In the genomic region with DNA sequence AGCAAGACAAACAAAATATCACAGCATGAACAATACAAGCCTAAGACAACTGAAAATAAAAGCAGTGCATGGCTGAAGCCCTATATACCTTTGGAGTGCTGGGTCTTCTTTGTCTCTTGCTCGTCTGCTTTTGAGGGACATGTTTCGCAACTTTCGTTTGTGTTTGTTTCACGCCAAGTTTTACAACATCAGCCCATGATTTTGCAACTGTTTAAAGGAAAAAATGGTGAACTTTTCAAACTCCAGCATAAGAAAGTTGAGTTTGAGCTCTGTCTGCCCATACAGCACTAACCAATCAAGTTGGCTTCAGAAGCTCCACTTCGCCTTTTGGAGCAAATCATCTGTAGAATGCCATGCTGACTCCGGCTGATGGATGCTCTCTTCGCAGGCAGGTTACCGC, we compare ENCODE assay signal across 12 mouse cellular contexts.
"Had no signal": no experiment of that assay in that cellular context is flagged by ENCODE, and none has a peak within 500 bp of the region (broad histone marks: within the 10 kb centered on the region; RNA-seq: fewer than 3 reads in every experiment).

No protein-coding gene starts in this region.

- ATAC-seq: midbrain, embryonic 13.5 days had no signal

- H3K4me1 ChIP-seq: limb, embryonic 13.5 days; lung, embryonic 15.5 days; midbrain, embryonic 13.5 days; stomach, embryonic 15.5 days had no signal

- DNase-seq: kidney, adult 18-20 months; kidney, postnatal 14 days; left cerebral cortex, postnatal 4 days; right cerebral cortex, postnatal 14 days; thymus, adult 2 months; thymus, postnatal 25 days had no signal

- H3K9ac ChIP-seq: limb, embryonic 13.5 days; liver, embryonic 14.5 days; lung, embryonic 15.5 days; midbrain, embryonic 13.5 days; stomach, embryonic 15.5 days had no signal

- H3K9me3 ChIP-seq: limb, embryonic 13.5 days; lung, embryonic 15.5 days; midbrain, embryonic 13.5 days; stomach, embryonic 15.5 days had no signal

- H3K4me3 ChIP-seq: limb, embryonic 13.5 days; lung, embryonic 15.5 days; midbrain, embryonic 13.5 days; stomach, embryonic 15.5 days had no signal

- H3K27ac ChIP-seq: limb, embryonic 13.5 days; liver, embryonic 14.5 days; lung, embryonic 15.5 days; macrophage; midbrain, embryonic 13.5 days; stomach, embryonic 15.5 days had no signal

- H3K27me3 ChIP-seq: limb, embryonic 13.5 days; lung, embryonic 15.5 days; midbrain, embryonic 13.5 days; stomach, embryonic 15.5 days had no signal

- H3K4me2 ChIP-seq: limb, embryonic 13.5 days; lung, embryonic 15.5 days; midbrain, embryonic 13.5 days; stomach, embryonic 15.5 days had no signal
